Mouse (Mus musculus) layer of hippocampus, postnatal 10 days (tissue): Measurements from ENCODE around the gene Slc28a2. TPM values are rescaled to one million over a fixed set of nuclear protein-coding genes. Genes with fewer than 3 reads are reported as not detected.
A peak's percentile ranks its signal among the peaks of the same experiment; 100 is the strongest.
"Not testable (repeated sequence)": the region's sequence is repeated elsewhere in the genome, so short reads cannot be mapped to it uniquely, and the experiment has no call there.

Source experiments
- DNase-seq, 2 experiments: peaks; one replicate each; pipeline ENCODE4 v3.0.0; 2021; ENCODE audit warnings: low spot score in 2 of 2
- total RNA-seq, 2 experiments: library from RNA; stranded (reverse); gene quantifications; 2 replicates each; pipeline ENCODE4 v1.2.3; 2021

The Slc28a2 gene
- total RNA-seq, 2 experiments from 2014 or later: 0.25 to 0.36 TPM

GRCm38 (mm10) chr2:122467351-122468013 is 41.2 kb downstream of the Slc28a2 start:
- DNase-seq: peak; percentile 83 to 90

DNA sequence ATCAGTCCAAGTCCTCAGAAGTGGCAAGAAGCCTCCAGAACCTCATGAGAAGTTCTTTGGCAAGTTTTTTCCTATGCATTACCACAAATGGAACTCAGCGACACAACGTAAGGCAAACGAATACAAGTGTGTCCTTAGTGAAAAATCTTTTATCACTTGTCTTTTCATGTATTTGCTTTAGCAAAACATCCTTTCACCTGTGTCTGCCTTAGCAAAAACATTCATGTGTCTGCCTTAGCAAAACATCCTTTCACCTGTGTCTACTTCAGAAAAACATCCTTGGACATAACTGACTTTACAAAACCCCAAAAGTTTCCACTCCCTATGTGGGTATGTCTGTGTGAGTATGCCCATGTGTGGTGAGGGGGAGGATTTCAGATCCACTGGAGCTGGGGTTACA is 42.9 kb downstream of the Slc28a2 start:
- no peak for DNase-seq

DNA sequence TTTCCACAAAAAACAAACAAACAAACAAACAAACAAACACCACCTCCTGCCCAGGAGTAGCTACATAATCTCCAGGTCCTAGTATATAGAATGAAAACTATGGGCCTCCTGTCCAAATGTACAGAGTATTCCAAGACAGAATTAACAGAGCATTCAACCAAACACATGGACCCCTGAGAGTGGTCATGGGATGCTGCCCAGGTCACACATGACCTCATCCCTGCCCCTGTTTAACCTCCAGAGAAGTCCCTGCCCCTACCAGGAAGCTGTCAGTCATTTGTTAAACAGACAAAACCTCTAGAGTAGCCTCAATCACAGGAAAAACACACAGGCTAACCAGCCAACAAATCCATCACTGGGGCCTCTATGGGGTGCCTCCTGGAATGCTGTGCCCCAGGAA is 50.3 kb downstream of the Slc28a2 start:
- no peak for DNase-seq

DNA sequence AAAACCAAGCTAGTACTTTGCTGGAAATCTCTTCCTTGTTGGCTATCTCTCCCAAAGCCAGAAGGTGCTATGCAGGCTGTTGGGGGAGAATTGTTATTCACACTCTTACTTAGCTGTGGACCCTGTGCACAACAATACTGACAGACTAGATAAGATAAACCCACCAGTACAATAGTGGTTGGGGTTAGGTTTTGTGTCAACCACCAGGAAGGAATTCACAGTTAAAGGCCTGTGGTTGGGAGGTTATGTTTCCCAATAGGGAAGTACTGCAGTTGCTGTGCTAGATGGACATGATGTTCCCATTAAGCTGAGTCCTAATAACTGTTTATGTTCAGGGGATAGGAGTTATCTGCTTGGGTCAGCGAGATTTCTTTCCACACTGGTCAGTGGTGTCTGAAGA is 57.5 kb downstream of the Slc28a2 start:
- DNase-seq: not testable (repeated sequence)

DNA sequence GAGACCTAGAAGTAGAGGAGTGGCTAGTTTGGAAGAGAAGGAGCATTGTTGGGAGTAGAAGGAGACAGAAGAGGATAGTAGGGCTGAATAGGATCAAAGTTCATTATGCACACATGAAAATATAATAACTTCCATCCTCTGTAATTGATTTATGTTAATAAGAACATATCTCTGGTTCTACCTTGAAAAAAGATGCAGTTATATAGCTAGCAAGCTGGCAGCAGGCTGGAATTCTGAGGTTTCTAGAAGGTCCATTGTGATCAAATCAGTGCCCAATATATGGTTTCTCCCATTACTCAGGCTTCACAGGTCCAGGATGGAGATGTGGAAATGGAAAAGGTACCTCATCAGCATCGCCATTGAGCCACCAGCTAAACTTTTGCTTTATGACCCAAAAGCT is 58.4 kb downstream of the Slc28a2 start, which contains the start of gene Gm14085:
Gene Gm14085, plus strand, starts transcription at position 301 of the 400 bp plus-strand sequence.
- DNase-seq: no peak

GRCm38 (mm10) chr2:122485654-122486053 is 59.4 kb downstream of the Slc28a2 start:
- DNase-seq: not testable (repeated sequence)

- DNase-seq: not testable (repeated sequence)
Measured at GRCm38 (mm10) chr2:122486122-122486521, 59.8 kb downstream of the Slc28a2 start.

DNA sequence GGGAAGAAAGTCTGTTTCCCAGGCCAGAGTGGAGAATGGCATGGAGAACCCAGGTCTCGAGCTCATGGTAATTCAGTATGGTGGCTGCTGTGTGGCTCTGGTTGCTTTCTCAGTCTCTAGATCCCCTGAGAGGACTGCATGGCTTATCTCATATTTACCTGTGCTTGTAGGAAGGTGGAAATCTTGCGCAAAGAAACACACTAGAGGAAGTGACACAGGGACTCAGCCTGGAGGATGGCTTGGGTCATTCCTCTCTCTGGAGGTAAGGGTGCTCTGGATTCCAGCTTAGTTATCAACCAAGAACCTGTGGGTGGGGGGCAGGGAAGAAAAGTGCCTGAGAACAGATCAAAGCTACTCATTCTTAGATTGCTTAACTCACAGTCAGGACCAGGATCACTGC is 60.4 kb downstream of the Slc28a2 start:
- DNase-seq: no peak

Other genes with a start within 250 kb of the Slc28a2 start
- not detected for gene Patl2, start 240.3 kb upstream of the Slc28a2 start, total RNA-seq
- not detected for gene Terb2, start 240.2 kb upstream of the Slc28a2 start, total RNA-seq
- gene Sord, start 191.7 kb upstream of the Slc28a2 start, total RNA-seq: 10 to 100 TPM; 12.6 to 15.8 TPM
- gene Duox2, start 128.0 kb upstream of the Slc28a2 start, total RNA-seq: under 1 TPM; 0.05 to 0.11 TPM
- gene Duoxa2, start 127.6 kb upstream of the Slc28a2 start, total RNA-seq: under 1 TPM in 1 of 2 experiments, not detected in 1; 0.20 TPM
- not detected for gene Duoxa1, start 112.7 kb upstream of the Slc28a2 start, total RNA-seq
- gene Duox1, start 110.8 kb upstream of the Slc28a2 start, total RNA-seq: under 1 TPM; 0.09 to 0.16 TPM
- 10 to 100 TPM; 60.7 to 63.5 TPM for gene Shf, start 57.3 kb upstream of the Slc28a2 start, total RNA-seq
- gene Gm14085, start 58.5 kb downstream of the Slc28a2 start, total RNA-seq: not detected
- gene Gatm, start 184.8 kb downstream of the Slc28a2 start, total RNA-seq: 10 to 100 TPM; 66.9 to 67.1 TPM
- gene AA467197, start 210.5 kb downstream of the Slc28a2 start, total RNA-seq: under 1 TPM in 1 of 2 experiments, not detected in 1; 0.48 TPM